Mouse (Mus musculus) liver, embryonic 14.5 days (tissue): ENCODE measurements around the gene Gna12.

Experiments
- CTCF ChIP-seq: IDR thresholded peaks from 2 replicates; pipeline ENCODE4 v1.5.1; 2016; ENCODE audit warnings: antibody characterized with exemption, low read depth, control low read depth
- EP300 ChIP-seq: IDR thresholded peaks from 2 replicates; pipeline ENCODE4 v1.6.1; 2016; ENCODE audit warnings: antibody characterized with exemption, low read depth

DNA sequence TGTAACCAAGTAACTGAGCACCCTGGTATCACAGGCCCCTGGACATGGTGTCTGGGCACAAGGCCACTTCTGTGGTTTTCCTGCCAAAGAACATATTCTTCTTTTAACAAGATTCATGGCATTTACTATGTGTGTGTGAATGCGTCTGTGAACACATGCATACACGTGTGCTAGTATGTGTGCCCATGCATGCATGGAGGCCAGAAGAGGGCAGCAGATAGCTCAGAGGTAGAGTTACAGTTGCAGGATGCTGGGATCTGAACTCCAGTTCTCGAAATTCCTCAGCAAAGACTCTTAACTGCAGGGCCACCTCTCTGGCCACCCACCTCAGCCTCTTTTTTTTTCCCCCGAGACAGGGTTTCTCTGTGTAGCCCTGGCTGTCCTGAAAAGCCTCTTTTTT lies 46.7 kb downstream of the Gna12 start:
- peak; percentile 47 for TF ChIP-seq CTCF
- no peak for TF ChIP-seq EP300
